Mouse (Mus musculus): Measurements from ENCODE around the gene Cyp1b1. TPM values are rescaled to one million over a fixed set of nuclear protein-coding genes. Genes with fewer than 3 reads are reported as not detected.

The Cyp1b1 gene
- total RNA-seq, 1 experiment from 2014 or later: not detected

DNA sequence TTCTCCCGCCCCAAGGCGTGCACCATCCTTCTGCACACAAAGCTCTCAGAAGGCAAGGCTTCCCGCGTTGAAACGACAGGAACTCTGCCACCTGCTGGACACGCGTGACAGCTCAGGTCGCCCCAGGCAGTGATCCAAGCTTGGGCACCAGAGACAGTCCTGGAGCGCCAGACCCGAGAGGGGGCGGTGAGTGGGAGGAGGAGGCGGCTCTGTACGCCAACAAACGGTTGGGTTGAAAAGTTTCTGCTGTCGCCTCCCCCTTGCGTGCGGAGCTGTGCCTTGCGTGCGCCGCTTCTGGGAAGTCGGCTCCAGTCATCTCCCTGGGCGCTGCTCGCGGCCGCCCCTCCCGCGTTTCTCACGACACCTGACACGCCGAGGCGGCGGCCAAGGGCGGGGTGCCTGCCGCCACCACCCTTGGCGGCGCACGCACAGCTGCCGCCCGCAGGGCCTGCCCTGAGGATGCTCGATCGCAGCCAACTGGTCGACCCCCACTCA lies 835 bp upstream of the Cyp1b1 start:
- ATAC-seq (replicated peaks; ENCODE audit: insufficient number of reproducible peaks, low FRiP score, low TSS enrichment, poor library complexity, severe bottlenecking): peak; percentile 80

GRCm38 (mm10) chr17:79714368-79714895 lies 429 bp downstream of the Cyp1b1 start:
- ATAC-seq (replicated peaks; ENCODE audit: insufficient number of reproducible peaks, low FRiP score, low TSS enrichment, poor library complexity, severe bottlenecking): no peak

- no peak for ATAC-seq (replicated peaks; ENCODE audit: insufficient number of reproducible peaks, low FRiP score, low TSS enrichment, poor library complexity, severe bottlenecking)
Measured at GRCm38 (mm10) chr17:79713643-79714367, 1.1 kb downstream of the Cyp1b1 start.

DNA sequence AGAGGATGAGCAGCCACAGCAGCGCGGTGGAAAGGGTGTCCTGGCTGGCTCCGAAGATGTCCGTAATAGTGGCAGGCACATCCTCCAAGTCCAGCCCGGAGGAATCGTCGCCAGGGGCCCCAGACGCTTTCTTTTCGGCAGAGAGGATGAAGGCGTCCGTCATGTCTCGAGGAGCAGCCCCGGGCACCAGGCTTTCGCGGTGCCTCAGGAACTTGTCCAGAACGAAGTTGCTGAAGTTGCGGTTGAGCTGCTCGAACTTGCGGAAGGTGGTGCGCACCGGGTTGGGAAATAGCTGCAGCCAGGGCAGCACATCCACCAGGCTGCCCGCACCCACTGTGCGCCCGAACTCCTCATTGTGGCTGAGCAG lies 1.6 kb downstream of the Cyp1b1 start:
- no peak for ATAC-seq (replicated peaks; ENCODE audit: insufficient number of reproducible peaks, low FRiP score, low TSS enrichment, poor library complexity, severe bottlenecking)

- no peak for ATAC-seq (replicated peaks; ENCODE audit: insufficient number of reproducible peaks, low FRiP score, low TSS enrichment, poor library complexity, severe bottlenecking)
Measured at GRCm38 (mm10) chr17:79712536-79712935, 2.3 kb downstream of the Cyp1b1 start.

- ATAC-seq (replicated peaks; ENCODE audit: insufficient number of reproducible peaks, low FRiP score, low TSS enrichment, poor library complexity, severe bottlenecking): no peak
Measured at GRCm38 (mm10) chr17:79711944-79712343, 2.9 kb downstream of the Cyp1b1 start.

GRCm38 (mm10) chr17:79710246-79710842 lies 4.5 kb downstream of the Cyp1b1 start:
- ATAC-seq (replicated peaks; ENCODE audit: insufficient number of reproducible peaks, low FRiP score, low TSS enrichment, poor library complexity, severe bottlenecking): no peak

DNA sequence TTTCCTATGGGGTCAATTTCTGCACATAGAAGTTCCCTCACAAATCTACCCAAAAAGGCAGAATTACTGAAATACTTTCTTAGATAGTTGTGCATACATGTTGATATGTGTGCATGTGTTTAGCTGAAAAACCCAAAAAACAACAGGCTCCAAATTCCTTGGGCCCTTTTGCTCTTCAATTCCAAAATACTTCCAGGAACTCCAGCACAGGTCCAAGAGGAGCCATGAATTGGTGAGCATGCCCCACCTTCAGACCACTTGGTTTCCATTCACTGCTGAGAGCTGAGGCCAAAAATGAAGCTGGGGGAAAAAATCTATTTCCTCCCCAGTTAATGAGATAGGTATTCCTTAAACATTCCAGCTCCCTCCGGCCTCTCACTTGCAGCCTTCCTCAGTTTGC lies 5.1 kb downstream of the Cyp1b1 start:
- no peak for ATAC-seq (replicated peaks; ENCODE audit: insufficient number of reproducible peaks, low FRiP score, low TSS enrichment, poor library complexity, severe bottlenecking)

GRCm38 (mm10) chr17:79708168-79708567 lies 6.7 kb downstream of the Cyp1b1 start:
- no peak for ATAC-seq (replicated peaks; ENCODE audit: insufficient number of reproducible peaks, low FRiP score, low TSS enrichment, poor library complexity, severe bottlenecking)

GRCm38 (mm10) chr17:79705671-79706455 lies 9.0 kb downstream of the Cyp1b1 start:
- no peak for ATAC-seq (replicated peaks; ENCODE audit: insufficient number of reproducible peaks, low FRiP score, low TSS enrichment, poor library complexity, severe bottlenecking)

- ATAC-seq (replicated peaks; ENCODE audit: insufficient number of reproducible peaks, low FRiP score, low TSS enrichment, poor library complexity, severe bottlenecking): no peak
Measured at GRCm38 (mm10) chr17:79700871-79701270, 14.0 kb downstream of the Cyp1b1 start.

DNA sequence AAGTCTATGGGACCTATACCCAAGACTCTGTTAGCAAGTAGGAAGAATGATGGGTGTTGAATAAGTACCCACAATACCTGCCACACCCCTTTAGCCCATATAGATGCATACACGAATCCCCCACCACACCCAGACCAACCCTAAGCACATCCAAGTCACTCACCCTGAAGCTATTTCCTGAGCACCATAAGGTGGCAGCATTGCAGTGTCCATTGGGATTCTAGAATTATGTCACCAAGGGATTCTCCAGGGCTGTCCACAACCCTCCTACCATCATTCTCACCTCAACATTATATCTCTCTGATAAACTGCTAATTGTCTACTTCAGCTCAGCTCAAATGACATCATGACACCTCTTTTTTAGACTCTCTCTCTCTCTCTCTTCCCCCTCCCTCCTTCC lies 15.7 kb downstream of the Cyp1b1 start:
- ATAC-seq (replicated peaks; ENCODE audit: insufficient number of reproducible peaks, low FRiP score, low TSS enrichment, poor library complexity, severe bottlenecking): no peak

GRCm38 (mm10) chr17:79695541-79695940 lies 19.3 kb downstream of the Cyp1b1 start:
- no peak for ATAC-seq (replicated peaks; ENCODE audit: insufficient number of reproducible peaks, low FRiP score, low TSS enrichment, poor library complexity, severe bottlenecking)

DNA sequence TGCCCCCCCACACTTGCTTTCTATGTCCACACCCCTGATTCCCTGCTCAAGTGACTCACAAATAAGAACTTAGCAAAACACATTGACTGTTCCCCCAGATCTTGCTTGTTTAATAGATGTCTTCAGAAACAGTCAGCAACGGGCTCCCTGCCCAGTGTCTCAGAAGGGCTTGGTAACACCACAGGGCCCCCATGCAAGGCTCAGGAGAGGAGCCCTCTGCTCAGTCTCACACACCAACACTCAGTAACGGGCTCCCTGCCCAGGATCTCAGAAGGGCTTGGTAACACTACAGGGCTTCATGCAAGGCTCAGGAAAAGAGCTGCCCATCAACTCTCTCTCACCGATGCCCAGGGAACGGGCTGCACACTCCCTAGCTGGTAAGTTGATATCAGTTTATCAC lies 19.8 kb downstream of the Cyp1b1 start:
- ATAC-seq (replicated peaks; ENCODE audit: insufficient number of reproducible peaks, low FRiP score, low TSS enrichment, poor library complexity, severe bottlenecking): no peak

- ATAC-seq (replicated peaks; ENCODE audit: insufficient number of reproducible peaks, low FRiP score, low TSS enrichment, poor library complexity, severe bottlenecking): no peak
Measured at GRCm38 (mm10) chr17:79670837-79671236, 44.0 kb downstream of the Cyp1b1 start.

- no peak for ATAC-seq (replicated peaks; ENCODE audit: insufficient number of reproducible peaks, low FRiP score, low TSS enrichment, poor library complexity, severe bottlenecking)
Measured at GRCm38 (mm10) chr17:79664106-79664417, 50.8 kb downstream of the Cyp1b1 start.

DNA sequence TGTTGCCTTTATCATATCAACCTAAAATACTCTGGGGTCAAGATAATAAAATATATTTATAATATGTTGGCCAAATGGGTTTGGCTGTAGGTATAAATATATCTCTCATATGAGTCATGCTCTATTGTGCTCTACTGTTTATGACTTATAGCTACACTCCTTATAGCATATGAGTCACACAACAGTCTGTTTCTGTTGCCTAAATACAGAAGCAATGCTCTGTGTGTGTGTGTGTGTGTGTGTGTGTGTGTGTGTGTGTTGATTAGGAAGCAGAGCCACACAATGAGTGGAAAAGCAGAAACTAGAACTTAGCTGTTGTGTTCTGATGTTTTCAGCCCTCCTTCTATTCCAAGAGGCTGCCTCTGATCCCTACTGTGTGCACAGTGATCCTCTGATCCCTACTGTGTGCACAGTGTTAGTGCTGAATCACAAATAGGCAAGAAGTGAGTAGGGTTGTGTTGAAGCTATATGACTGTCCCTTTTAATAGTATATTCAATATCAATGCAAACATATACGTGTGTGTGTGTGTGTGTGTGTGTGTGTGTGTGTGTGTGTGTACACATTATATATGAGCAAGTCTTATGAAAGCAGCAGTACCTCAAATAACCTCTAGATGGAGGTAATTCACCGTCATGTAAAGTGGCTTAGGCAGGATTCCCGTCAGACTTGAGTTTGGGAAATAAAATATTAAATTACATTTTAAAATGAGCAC lies 51.3 kb downstream of the Cyp1b1 start:
- ATAC-seq (replicated peaks; ENCODE audit: insufficient number of reproducible peaks, low FRiP score, low TSS enrichment, poor library complexity, severe bottlenecking): no peak

GRCm38 (mm10) chr17:79661848-79662247 lies 53.0 kb downstream of the Cyp1b1 start:
- ATAC-seq (replicated peaks; ENCODE audit: insufficient number of reproducible peaks, low FRiP score, low TSS enrichment, poor library complexity, severe bottlenecking): peak; percentile 74

GRCm38 (mm10) chr17:79661387-79661786 lies 53.5 kb downstream of the Cyp1b1 start:
- no peak for ATAC-seq (replicated peaks; ENCODE audit: insufficient number of reproducible peaks, low FRiP score, low TSS enrichment, poor library complexity, severe bottlenecking)
